Comparison of ENCODE assay signal across 7 mouse cellular contexts in the genomic region with DNA sequence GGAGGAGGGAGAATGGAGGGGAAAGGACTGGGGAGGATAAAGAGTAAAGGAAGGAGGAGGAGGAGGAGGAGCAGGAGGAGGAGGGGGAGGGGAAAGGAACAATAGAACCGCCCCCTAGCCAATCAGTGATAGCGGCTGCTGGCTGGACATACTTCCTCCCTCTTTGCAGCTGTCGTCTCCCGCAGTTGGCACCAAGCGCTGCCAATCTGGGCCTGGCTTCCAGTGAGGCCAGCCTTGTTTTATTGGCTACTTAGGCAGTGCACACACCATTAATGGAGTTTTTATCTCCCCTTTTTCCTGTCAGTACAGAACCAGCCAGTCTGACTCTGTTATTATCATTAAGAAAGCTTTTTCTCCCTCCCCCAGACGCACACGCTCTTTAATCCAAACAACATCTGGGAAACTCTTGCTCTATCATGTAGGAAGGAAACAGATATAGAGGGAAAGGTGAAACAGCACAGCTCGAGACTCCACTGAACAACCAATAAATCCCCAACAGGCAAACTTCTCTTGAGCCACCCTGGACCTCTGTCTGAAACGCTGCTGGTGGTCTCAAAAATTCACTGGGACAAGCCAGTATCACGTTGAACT. TPM values are rescaled to one million over a fixed set of nuclear protein-coding genes. Genes with fewer than 3 reads are reported as not detected.
DNase-seq lines count a peak whose midpoint lies in the region; ATAC-seq lines count a peak whose summit lies in the region.

No protein-coding gene starts in this region.

- peak overlapping the region; percentile 73 for H3K27ac ChIP-seq in embryonic facial prominence, embryonic 14.5 days (replicated peaks; ENCODE audit: low read depth, low read length)

- WGBS in embryonic facial prominence, embryonic 14.5 days: 12% methylated on average over 9 of the region's 10 CpGs

- ATAC-seq in embryonic facial prominence, embryonic 14.5 days (ENCODE audit: low read depth): peak; percentile 84
- peak; percentile 78 for ATAC-seq in megakaryocyte progenitor cell, adult 5-6 weeks (replicated peaks; ENCODE audit: poor library complexity)

- no peaks in the 10 kb centered on the region for H3K27me3 ChIP-seq in embryonic facial prominence, embryonic 14.5 days (replicated peaks; ENCODE audit: control insufficient read depth, insufficient read depth, low read length)

- DNase-seq in brain, embryonic 18.5 days (ENCODE audit: low read depth, low spot score): peak; percentile 65
- DNase-seq in embryonic facial prominence, embryonic 14.5 days (ENCODE audit: low spot score): peak; percentile 94
- DNase-seq in heart, adult 8-10 months (ENCODE audit: low spot score): peak; percentile 85
- peak; percentile 62 for DNase-seq in kidney, adult 18-20 months
- DNase-seq in left cerebral cortex, postnatal 25 days (ENCODE audit: low spot score in 2 of 2): peak; percentile 52 to 80
- peak; percentile 58 for DNase-seq in right cerebral cortex, postnatal 25 days

- no peak overlapping the region for H3K4me3 ChIP-seq in embryonic facial prominence, embryonic 14.5 days (ENCODE audit: low read depth, low read length)

- peaks cover 15% of the 10 kb centered on the region; the same call in 1 of the 2 replicates for H3K36me3 ChIP-seq in embryonic facial prominence, embryonic 14.5 days (ENCODE audit: control insufficient read depth, insufficient read depth, low read length)

- peak overlapping the region; percentile 35 for H3K4me2 ChIP-seq in embryonic facial prominence, embryonic 14.5 days (ENCODE audit: low read depth, low read length)

- peaks cover 46% of the 10 kb centered on the region for H3K4me1 ChIP-seq in embryonic facial prominence, embryonic 14.5 days (ENCODE audit: control insufficient read depth, insufficient read depth, low read length)

- H3K9ac ChIP-seq in embryonic facial prominence, embryonic 14.5 days (ENCODE audit: low read depth, low read length): no peak overlapping the region

- no peaks in the 10 kb centered on the region for H3K9me3 ChIP-seq in embryonic facial prominence, embryonic 14.5 days (ENCODE audit: control insufficient read depth, low read length)

- intact Hi-C loops in left cerebral cortex, postnatal 25 days (cut with DNase I): no loop called here

RNA-seq across cellular contexts. Expression of a gene that starts 34.6 kb away (rescaled TPM):
- polyA plus RNA-seq in embryonic facial prominence, embryonic 14.5 days (2014; fragmentation: Nextera tagmentation; extraction: Ambion mirVana): 14.7 and 15.0 TPM in 2 replicates
- 10 to 100 TPM; 14.2 to 17.0 (median 15.0) TPM for total RNA-seq in heart, adult 8-10 months (2022)
- 10 to 100 TPM; 32.4 to 34.1 TPM for total RNA-seq in left cerebral cortex, postnatal 25 days (2021)
- total RNA-seq in megakaryocyte progenitor cell, adult 5-6 weeks (2015): 2.3 and 3.5 TPM in 2 replicates
- total RNA-seq in megakaryocyte progenitor cell, adult 5-6 weeks (2017): 0.87 and 0.88 TPM in 2 replicates

RNA-seq across cellular contexts. Expression of a gene that starts 34.7 kb away (rescaled TPM):
- 8.5 and 8.7 TPM in 2 replicates for polyA plus RNA-seq in embryonic facial prominence, embryonic 14.5 days (2014; fragmentation: Nextera tagmentation; extraction: Ambion mirVana)
- 1 to 10 TPM; 1.9 to 4.7 (median 3.3) TPM for total RNA-seq in heart, adult 8-10 months (2022)
- 10 to 100 TPM; 26.1 to 27.3 TPM for total RNA-seq in left cerebral cortex, postnatal 25 days (2021)
- 0.37 and 0.64 TPM in 2 replicates for total RNA-seq in megakaryocyte progenitor cell, adult 5-6 weeks (2015)
- not detected in 2 replicates for total RNA-seq in megakaryocyte progenitor cell, adult 5-6 weeks (2017)

Comparison
In these comparisons a context has a peak if more than half of its experiments do, and no peak if none do; other contexts are left out.
1. RNA of a gene that starts 34.7 kb away (total RNA-seq): 26.1 to 27.3 TPM in left cerebral cortex, postnatal 25 days; 1.9 to 4.7 TPM in heart, adult 8-10 months and 0.37 to 0.64 TPM in megakaryocyte progenitor cell, adult 5-6 weeks; every median in the first group is over 4 times any median in the second.
2. Peak in every context shown above with its lines, with median percentiles within 50 percentile points of each other: DNase-seq.